Mouse (Mus musculus): ENCODE results near the gene Mcm10.

DNA sequence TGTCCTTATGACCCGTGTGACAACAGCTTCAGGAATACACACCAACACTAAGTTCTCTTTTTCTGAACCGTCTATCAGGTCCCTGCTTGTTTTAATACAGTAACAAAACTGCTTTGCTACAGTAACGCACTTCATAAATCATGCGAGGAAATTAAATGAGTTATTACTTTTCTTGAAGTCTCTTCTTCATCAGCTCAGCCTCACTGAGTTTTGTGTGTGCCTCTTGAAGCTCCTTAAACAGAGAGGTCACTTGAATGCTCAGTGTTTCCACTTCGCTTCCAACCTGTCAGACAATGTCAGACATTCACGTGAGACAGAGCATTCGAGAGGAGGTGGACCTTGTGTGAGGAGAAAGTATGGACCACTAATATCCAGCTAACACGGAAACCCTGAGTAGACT lies 22.2 kb upstream of the Mcm10 start:
- TF ChIP-seq CTCF (conservative IDR thresholded peaks at IDR 0.05; ENCODE audit: low read length) (no peak), POU5F1 (IDR thresholded peaks at IDR 0.05; ENCODE audit: borderline replicate concordance, low read length) (no peak), NANOG (IDR thresholded peaks at IDR 0.05; ENCODE audit: borderline replicate concordance, low read length) (no peak)

All from E14TG2a.4 (cell line).